Mouse (Mus musculus): ENCODE results near the gene Cpne2.

Cpne2 gene

DNA sequence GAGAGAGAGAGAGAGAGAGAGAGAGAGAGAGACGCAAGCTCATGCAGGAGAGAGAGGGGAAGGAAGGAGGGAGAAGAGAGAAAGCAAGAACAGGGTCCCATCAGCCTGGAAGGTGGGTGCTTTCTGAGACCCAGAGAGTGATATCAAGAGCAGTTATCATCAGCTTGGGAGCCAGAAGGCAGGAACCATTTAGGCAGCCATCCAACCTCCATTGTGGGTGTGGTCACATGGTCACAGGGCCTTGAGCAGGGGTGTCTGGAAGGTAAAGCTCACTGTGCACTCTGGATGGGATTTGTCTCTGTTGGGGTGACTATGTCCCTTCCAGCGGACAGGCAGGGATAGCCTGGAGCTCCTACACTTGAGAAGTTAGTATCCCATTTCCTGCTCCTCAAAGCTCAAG is 7.2 kb downstream of the Cpne2 start:
- no peaks in the 10 kb centered on the region for H3K36me3 ChIP-seq (ENCODE audit: insufficient read depth, low read length)
- H3K4me3 ChIP-seq (replicated peaks; ENCODE audit: low read length): no peak overlapping the region
- H3K27me3 ChIP-seq (ENCODE audit: insufficient read depth, low read length): peaks cover 68% of the 10 kb centered on the region
- peaks cover 7% of the 10 kb centered on the region for H3K4me1 ChIP-seq (replicated peaks; ENCODE audit: low read depth, low read length)
- H3K9me3 ChIP-seq (ENCODE audit: low read length): no peaks in the 10 kb centered on the region
- TF ChIP-seq NANOG (IDR thresholded peaks at IDR 0.05; ENCODE audit: borderline replicate concordance, low read length) (no peak), POU5F1 (IDR thresholded peaks at IDR 0.05; ENCODE audit: borderline replicate concordance, low read length) (no peak), CTCF (conservative IDR thresholded peaks at IDR 0.05; ENCODE audit: low read length) (no peak)

DNA sequence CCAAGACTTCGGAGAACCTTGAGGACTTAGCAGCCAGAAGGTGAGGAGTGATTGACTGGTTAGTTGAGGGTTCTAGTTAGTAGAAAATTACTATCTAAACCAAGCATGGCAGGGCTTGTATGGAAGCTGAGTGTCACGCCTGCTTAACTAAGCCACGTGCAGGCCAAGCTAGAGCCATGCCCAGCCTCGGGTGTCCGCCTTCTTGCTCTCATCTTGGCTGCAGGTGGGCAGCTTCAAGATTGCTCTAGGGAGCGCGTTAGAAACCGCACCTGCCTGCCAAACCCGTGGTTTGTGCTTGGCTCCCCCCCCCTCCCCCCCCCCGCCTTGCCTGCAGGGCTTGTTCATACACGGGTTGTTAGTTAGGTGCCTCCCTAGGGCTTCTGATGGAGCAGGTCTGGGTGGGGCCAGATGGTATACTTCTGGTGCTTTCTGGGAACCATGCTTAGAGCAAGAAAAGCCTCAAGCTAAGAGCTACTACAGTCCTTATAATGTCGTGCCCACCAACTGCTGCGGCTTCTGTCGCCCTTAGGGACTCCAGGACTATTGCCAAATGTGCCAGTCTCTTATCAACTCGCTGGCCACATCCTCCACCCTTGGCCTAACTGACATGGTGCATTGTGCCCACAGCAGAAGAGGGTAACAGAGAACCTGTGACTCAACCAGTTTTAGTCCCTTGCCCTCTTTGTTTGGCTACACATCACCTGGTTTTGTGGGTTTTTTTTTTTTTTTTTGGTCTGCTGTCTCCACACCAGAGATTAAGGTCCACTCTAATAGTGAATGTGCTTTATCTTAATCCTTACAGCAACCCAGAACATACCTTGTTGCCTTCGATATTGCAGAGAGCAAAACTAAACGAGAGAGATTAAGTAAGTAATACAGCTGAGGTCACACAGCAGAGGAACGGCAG is 8.4 kb downstream of the Cpne2 start:
- Histone ChIP-seq H3K4me3 (replicated peaks; ENCODE audit: low read length) (no peak overlapping the region), H3K9me3 (ENCODE audit: low read length) (no peaks in the 10 kb centered on the region), H3K4me1 (replicated peaks; ENCODE audit: low read depth, low read length) (peaks cover 7% of the 10 kb centered on the region), H3K36me3 (ENCODE audit: insufficient read depth, low read length) (no peaks in the 10 kb centered on the region), H3K27me3 (ENCODE audit: insufficient read depth, low read length) (peaks cover 57% of the 10 kb centered on the region)
- TF ChIP-seq CTCF (conservative IDR thresholded peaks at IDR 0.05; ENCODE audit: low read length): no peak
- TF ChIP-seq NANOG (IDR thresholded peaks at IDR 0.05; ENCODE audit: borderline replicate concordance, low read length): no peak
- TF ChIP-seq POU5F1 (IDR thresholded peaks at IDR 0.05; ENCODE audit: borderline replicate concordance, low read length): no peak

DNA sequence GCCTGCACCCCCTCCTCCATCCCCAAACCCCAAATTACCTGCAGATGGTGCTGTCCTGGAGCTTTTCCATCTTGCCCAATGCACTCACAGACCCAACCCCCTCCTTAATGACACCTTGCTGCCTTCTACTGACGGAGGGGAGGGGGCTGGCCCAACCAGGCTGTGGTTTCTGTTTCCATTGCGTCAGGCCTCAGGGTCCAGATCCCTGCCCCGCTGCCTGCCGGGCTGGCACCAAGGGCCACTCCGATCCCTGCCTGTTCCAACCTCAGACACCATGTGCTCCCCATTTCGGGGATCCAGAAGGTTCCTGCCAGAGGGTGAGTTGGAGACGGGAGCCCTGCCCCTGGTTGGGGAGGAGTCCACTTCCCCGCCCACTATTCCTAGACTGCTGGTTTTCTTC is 11.2 kb downstream of the Cpne2 start:
- Histone ChIP-seq H3K36me3 (ENCODE audit: insufficient read depth, low read length) (no peaks in the 10 kb centered on the region), H3K4me3 (replicated peaks; ENCODE audit: low read length) (no peak overlapping the region), H3K4me1 (replicated peaks; ENCODE audit: low read depth, low read length) (peaks cover 7% of the 10 kb centered on the region), H3K27me3 (ENCODE audit: insufficient read depth, low read length) (peaks cover 39% of the 10 kb centered on the region), H3K9me3 (ENCODE audit: low read length) (no peaks in the 10 kb centered on the region)
- no peak for TF ChIP-seq CTCF (conservative IDR thresholded peaks at IDR 0.05; ENCODE audit: low read length)
- no peak for TF ChIP-seq NANOG (IDR thresholded peaks at IDR 0.05; ENCODE audit: borderline replicate concordance, low read length)
- no peak for TF ChIP-seq POU5F1 (IDR thresholded peaks at IDR 0.05; ENCODE audit: borderline replicate concordance, low read length)

- H3K4me3 ChIP-seq (replicated peaks; ENCODE audit: low read length): no peak overlapping the region
- H3K36me3 ChIP-seq (ENCODE audit: insufficient read depth, low read length): no peaks in the 10 kb centered on the region
- H3K4me1 ChIP-seq (replicated peaks; ENCODE audit: low read depth, low read length): peaks cover 17% of the 10 kb centered on the region
- H3K9me3 ChIP-seq (ENCODE audit: low read length): no peaks in the 10 kb centered on the region
- H3K27me3 ChIP-seq (ENCODE audit: insufficient read depth, low read length): peaks cover 14% of the 10 kb centered on the region; the same call in 1 of the 2 replicates
- no peak for TF ChIP-seq CTCF (conservative IDR thresholded peaks at IDR 0.05; ENCODE audit: low read length)
- TF ChIP-seq NANOG (IDR thresholded peaks at IDR 0.05; ENCODE audit: borderline replicate concordance, low read length): no peak
- no peak for TF ChIP-seq POU5F1 (IDR thresholded peaks at IDR 0.05; ENCODE audit: borderline replicate concordance, low read length)
These were observed 16.3 kb downstream of the Cpne2 start for GRCm38 (mm10) chr8:94549041-94549440.

DNA sequence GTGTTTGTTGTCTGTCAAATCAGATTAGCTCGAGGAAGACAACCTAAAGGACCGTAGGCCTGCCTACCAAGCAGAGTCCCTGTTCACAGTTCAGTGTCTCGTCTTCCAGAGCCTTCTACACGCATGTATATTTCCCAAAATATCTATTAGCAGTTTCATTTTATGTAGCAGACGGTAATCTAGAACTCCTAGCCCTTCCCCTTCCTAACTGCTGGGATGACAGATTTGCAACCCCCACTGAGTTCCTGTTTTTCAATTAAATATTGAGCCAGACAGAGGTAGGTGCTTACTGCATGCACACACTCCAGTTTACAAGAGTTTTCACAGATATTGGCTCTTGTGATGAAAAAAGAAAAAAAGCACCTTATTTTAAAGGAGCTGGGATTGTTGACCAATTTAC is 16.7 kb downstream of the Cpne2 start:
- no peak overlapping the region for H3K4me3 ChIP-seq (replicated peaks; ENCODE audit: low read length)
- peaks cover 12% of the 10 kb centered on the region; the same call in 1 of the 2 replicates for H3K27me3 ChIP-seq (ENCODE audit: insufficient read depth, low read length)
- TF ChIP-seq CTCF (conservative IDR thresholded peaks at IDR 0.05; ENCODE audit: low read length) (no peak), NANOG (IDR thresholded peaks at IDR 0.05; ENCODE audit: borderline replicate concordance, low read length) (no peak), POU5F1 (IDR thresholded peaks at IDR 0.05; ENCODE audit: borderline replicate concordance, low read length) (no peak)
- no peaks in the 10 kb centered on the region for H3K9me3 ChIP-seq (ENCODE audit: low read length)
- no peaks in the 10 kb centered on the region for H3K36me3 ChIP-seq (ENCODE audit: insufficient read depth, low read length)
- H3K4me1 ChIP-seq (replicated peaks; ENCODE audit: low read depth, low read length): peaks cover 13% of the 10 kb centered on the region

DNA sequence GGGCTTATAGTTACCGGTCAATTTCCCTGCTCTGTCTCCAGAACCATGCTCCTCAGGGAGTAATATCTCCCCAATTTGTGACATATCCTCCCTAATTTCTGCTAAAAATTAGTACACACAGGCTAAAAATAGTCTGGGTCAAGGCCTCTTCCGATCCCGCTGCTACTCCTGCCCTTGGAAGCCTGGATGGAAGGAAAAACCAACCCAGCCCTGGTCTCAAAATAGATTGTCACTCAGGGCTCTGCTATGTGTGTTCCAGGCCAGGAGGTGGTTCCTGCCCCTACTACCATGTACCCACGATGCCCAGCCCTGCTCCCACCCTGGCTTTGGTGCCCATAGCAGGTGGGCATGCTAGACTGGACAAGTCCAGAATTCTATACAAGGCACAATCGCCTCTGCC is 17.2 kb downstream of the Cpne2 start:
- Histone ChIP-seq H3K36me3 (ENCODE audit: insufficient read depth, low read length) (no peaks in the 10 kb centered on the region), H3K9me3 (ENCODE audit: low read length) (no peaks in the 10 kb centered on the region), H3K27me3 (ENCODE audit: insufficient read depth, low read length) (peaks cover 12% of the 10 kb centered on the region; the same call in 1 of the 2 replicates), H3K4me1 (replicated peaks; ENCODE audit: low read depth, low read length) (peaks cover 13% of the 10 kb centered on the region), H3K4me3 (replicated peaks; ENCODE audit: low read length) (no peak overlapping the region)
- TF ChIP-seq CTCF (conservative IDR thresholded peaks at IDR 0.05; ENCODE audit: low read length): no peak
- TF ChIP-seq POU5F1 (IDR thresholded peaks at IDR 0.05; ENCODE audit: borderline replicate concordance, low read length): no peak
- TF ChIP-seq NANOG (IDR thresholded peaks at IDR 0.05; ENCODE audit: borderline replicate concordance, low read length): no peak

- H3K27me3 ChIP-seq (ENCODE audit: insufficient read depth, low read length): peaks cover 11% of the 10 kb centered on the region; the same call in 1 of the 2 replicates
- no peak for TF ChIP-seq POU5F1 (IDR thresholded peaks at IDR 0.05; ENCODE audit: borderline replicate concordance, low read length)
- TF ChIP-seq NANOG (IDR thresholded peaks at IDR 0.05; ENCODE audit: borderline replicate concordance, low read length): no peak
- no peak for TF ChIP-seq CTCF (conservative IDR thresholded peaks at IDR 0.05; ENCODE audit: low read length)
- no peaks in the 10 kb centered on the region for H3K9me3 ChIP-seq (ENCODE audit: low read length)
- no peaks in the 10 kb centered on the region for H3K36me3 ChIP-seq (ENCODE audit: insufficient read depth, low read length)
- peaks cover 13% of the 10 kb centered on the region for H3K4me1 ChIP-seq (replicated peaks; ENCODE audit: low read depth, low read length)
- no peak overlapping the region for H3K4me3 ChIP-seq (replicated peaks; ENCODE audit: low read length)
These were observed 19.0 kb downstream of the Cpne2 start for GRCm38 (mm10) chr8:94551471-94552422.

- TF ChIP-seq CTCF (conservative IDR thresholded peaks at IDR 0.05; ENCODE audit: low read length): no peak
- TF ChIP-seq POU5F1 (IDR thresholded peaks at IDR 0.05; ENCODE audit: borderline replicate concordance, low read length): no peak
- no peak for TF ChIP-seq NANOG (IDR thresholded peaks at IDR 0.05; ENCODE audit: borderline replicate concordance, low read length)
- peaks cover 4% of the 10 kb centered on the region for H3K27me3 ChIP-seq (ENCODE audit: insufficient read depth, low read length)
- no peak overlapping the region for H3K4me3 ChIP-seq (replicated peaks; ENCODE audit: low read length)
- H3K9me3 ChIP-seq (ENCODE audit: low read length): no peaks in the 10 kb centered on the region
- no peaks in the 10 kb centered on the region for H3K36me3 ChIP-seq (ENCODE audit: insufficient read depth, low read length)
- H3K4me1 ChIP-seq (replicated peaks; ENCODE audit: low read depth, low read length): peaks cover 13% of the 10 kb centered on the region
These were observed 19.9 kb downstream of the Cpne2 start for GRCm38 (mm10) chr8:94552696-94553095.

Measured in E14TG2a.4 (cell line).